Mouse (Mus musculus): ENCODE results near the gene H2-Ab1. TPM values are rescaled to one million over a fixed set of nuclear protein-coding genes. Genes with fewer than 3 reads are reported as not detected.

Gene H2-Ab1
- polyA plus RNA-seq, 1 experiment = not detected

DNA sequence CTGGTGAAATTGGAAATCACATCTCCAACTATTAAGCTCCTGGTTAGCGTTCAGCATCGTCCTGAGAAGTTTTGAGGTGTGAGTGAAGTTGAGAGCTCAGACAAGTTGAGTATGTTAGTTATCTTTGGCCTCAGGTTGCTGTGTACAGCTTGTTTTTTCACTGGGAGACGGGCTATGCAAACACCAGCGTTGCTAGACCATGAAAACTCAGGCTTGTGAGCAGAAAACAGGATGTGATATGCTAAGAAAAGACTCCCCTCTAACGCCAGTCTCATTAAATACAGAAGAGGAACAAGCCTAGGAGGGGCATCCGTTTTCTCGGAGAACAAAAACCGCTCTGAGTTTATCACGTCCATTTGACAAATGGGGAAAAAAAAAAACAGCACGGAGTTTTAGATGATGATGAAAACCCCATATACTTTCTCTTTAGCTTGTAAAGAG is 17.9 kb upstream of the H2-Ab1 start:
- Histone ChIP-seq H3K4me2 (ENCODE audit: low read depth) (no peak overlapping the region), H3ac (ENCODE audit: control insufficient read depth, insufficient read length) (no peak overlapping the region), H3K4me3 (no peak overlapping the region), H3K27me3 (ENCODE audit: control insufficient read depth, insufficient read depth, insufficient read length) (peaks cover 5% of the 10 kb centered on the region), H3K79me2 (ENCODE audit: control insufficient read depth, insufficient read depth) (no peaks in the 10 kb centered on the region), H3K36me3 (ENCODE audit: control insufficient read depth, insufficient read depth) (no peaks in the 10 kb centered on the region)
- TF ChIP-seq USF1 (IDR thresholded peaks at IDR 0.05; ENCODE audit: low read depth) = no peak
- TF ChIP-seq CEBPB (IDR thresholded peaks at IDR 0.05; ENCODE audit: insufficient read depth, poor library complexity, severe bottlenecking) = no peak
- TF ChIP-seq MYOG (IDR thresholded peaks at IDR 0.05; ENCODE audit: control insufficient read depth in 1 of 3, insufficient read depth in 1 of 3, insufficient read length in 2 of 3, low read depth in 2 of 3) = no peak
- no peak for TF ChIP-seq MAX (IDR thresholded peaks at IDR 0.05; ENCODE audit: low read depth)
- TF ChIP-seq SRF (IDR thresholded peaks at IDR 0.05; ENCODE audit: control insufficient read depth, insufficient read length, low read depth) = no peak
- TF ChIP-seq POLR2A (IDR thresholded peaks at IDR 0.05; ENCODE audit: insufficient read length, low read depth) = no peak

DNA sequence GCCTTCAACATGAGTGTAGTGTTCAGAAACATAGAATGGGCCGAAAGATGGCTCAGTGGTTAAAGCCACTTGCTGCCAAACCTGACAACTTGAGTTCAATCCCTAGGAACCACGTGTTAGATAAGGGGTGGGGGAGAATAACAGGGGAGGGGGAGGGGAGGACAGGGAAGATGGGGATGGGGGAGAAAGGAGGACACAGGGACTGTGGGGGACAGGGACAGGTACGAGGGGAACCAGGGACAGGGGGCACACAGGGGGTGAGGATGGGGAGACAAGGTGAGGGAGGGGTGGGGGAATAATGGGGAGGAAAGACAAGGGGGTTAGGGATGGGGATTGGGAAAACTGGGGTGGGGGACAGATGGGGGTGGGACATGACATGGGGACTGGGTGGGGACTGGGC is 17.1 kb upstream of the H2-Ab1 start:
- Histone ChIP-seq H3K36me3 (ENCODE audit: control insufficient read depth, insufficient read depth) (no peaks in the 10 kb centered on the region), H3K27me3 (ENCODE audit: control insufficient read depth, insufficient read depth, insufficient read length) (peaks cover 5% of the 10 kb centered on the region), H3K4me2 (ENCODE audit: low read depth) (no peak overlapping the region), H3K79me2 (ENCODE audit: control insufficient read depth, insufficient read depth) (no peaks in the 10 kb centered on the region), H3ac (ENCODE audit: control insufficient read depth, insufficient read length) (no peak overlapping the region), H3K4me3 (no peak overlapping the region)
- TF ChIP-seq CEBPB (IDR thresholded peaks at IDR 0.05; ENCODE audit: insufficient read depth, poor library complexity, severe bottlenecking) (no peak), USF1 (IDR thresholded peaks at IDR 0.05; ENCODE audit: low read depth) (no peak), POLR2AphosphoS2 (IDR thresholded peaks at IDR 0.05; ENCODE audit: insufficient read length, low read depth) (no peak), E2F4 (IDR thresholded peaks at IDR 0.05; ENCODE audit: insufficient read depth) (no peak), POLR2A (IDR thresholded peaks at IDR 0.05; ENCODE audit: insufficient read length, low read depth) (no peak), MYOD1 (IDR thresholded peaks at IDR 0.05; ENCODE audit: control insufficient read depth in 1 of 3, insufficient read length in 2 of 3, low read depth in 2 of 3) (no peak), SRF (IDR thresholded peaks at IDR 0.05; ENCODE audit: control insufficient read depth, insufficient read length, low read depth) (no peak), MAX (IDR thresholded peaks at IDR 0.05; ENCODE audit: low read depth) (no peak), TCF3 (IDR thresholded peaks at IDR 0.05; ENCODE audit: insufficient read length, low read depth) (no peak), MYOG (IDR thresholded peaks at IDR 0.05; ENCODE audit: control insufficient read depth in 1 of 3, insufficient read depth in 1 of 3, insufficient read length in 2 of 3, low read depth in 2 of 3) (no peak), REST (IDR thresholded peaks at IDR 0.05; ENCODE audit: insufficient read depth, insufficient read length) (no peak), TCF12 (IDR thresholded peaks at IDR 0.05; ENCODE audit: insufficient read depth, poor library complexity, severe bottlenecking) (no peak)

DNA sequence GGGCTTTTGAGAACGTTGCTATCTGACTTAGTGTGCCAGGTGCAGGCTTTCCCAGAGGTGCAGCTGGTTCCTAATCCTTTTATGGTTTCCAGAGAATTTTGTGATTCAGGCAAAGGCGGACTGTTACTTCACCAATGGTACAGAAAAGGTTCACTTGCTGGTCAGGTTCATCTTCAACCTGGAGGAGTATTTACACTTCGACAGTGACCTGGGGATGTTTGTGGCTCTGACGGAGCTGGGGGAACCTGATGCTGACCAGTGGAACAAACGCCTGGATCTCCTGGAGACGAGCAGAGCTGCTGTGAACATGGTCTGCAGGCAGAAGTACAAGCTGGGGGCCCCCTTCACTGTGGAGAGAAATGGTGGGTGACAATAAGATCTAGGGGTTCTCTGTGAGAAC is 16.6 kb upstream of the H2-Ab1 start:
- no peaks in the 10 kb centered on the region for H3K36me3 ChIP-seq (ENCODE audit: control insufficient read depth, insufficient read depth)
- H3K4me3 ChIP-seq = no peak overlapping the region
- H3ac ChIP-seq (ENCODE audit: control insufficient read depth, insufficient read length) = no peak overlapping the region
- no peak overlapping the region for H3K4me2 ChIP-seq (ENCODE audit: low read depth)
- no peak for TF ChIP-seq MAX (IDR thresholded peaks at IDR 0.05; ENCODE audit: low read depth)
- no peak for TF ChIP-seq TCF3 (IDR thresholded peaks at IDR 0.05; ENCODE audit: insufficient read length, low read depth)
- TF ChIP-seq POLR2A (IDR thresholded peaks at IDR 0.05; ENCODE audit: insufficient read length, low read depth) = no peak
- no peak for TF ChIP-seq TCF12 (IDR thresholded peaks at IDR 0.05; ENCODE audit: insufficient read depth, poor library complexity, severe bottlenecking)
- no peak for TF ChIP-seq SRF (IDR thresholded peaks at IDR 0.05; ENCODE audit: control insufficient read depth, insufficient read length, low read depth)
- TF ChIP-seq MYOG (IDR thresholded peaks at IDR 0.05; ENCODE audit: control insufficient read depth in 1 of 3, insufficient read depth in 1 of 3, insufficient read length in 2 of 3, low read depth in 2 of 3) = no peak
- TF ChIP-seq REST (IDR thresholded peaks at IDR 0.05; ENCODE audit: insufficient read depth, insufficient read length) = no peak
- no peak for TF ChIP-seq CEBPB (IDR thresholded peaks at IDR 0.05; ENCODE audit: insufficient read depth, poor library complexity, severe bottlenecking)
- TF ChIP-seq POLR2AphosphoS2 (IDR thresholded peaks at IDR 0.05; ENCODE audit: insufficient read length, low read depth) = no peak
- TF ChIP-seq E2F4 (IDR thresholded peaks at IDR 0.05; ENCODE audit: insufficient read depth) = no peak
- TF ChIP-seq USF1 (IDR thresholded peaks at IDR 0.05; ENCODE audit: low read depth) = no peak
- TF ChIP-seq MYOD1 (IDR thresholded peaks at IDR 0.05; ENCODE audit: control insufficient read depth in 1 of 3, insufficient read length in 2 of 3, low read depth in 2 of 3) = no peak
- no peaks in the 10 kb centered on the region for H3K79me2 ChIP-seq (ENCODE audit: control insufficient read depth, insufficient read depth)
- peaks cover 3% of the 10 kb centered on the region for H3K27me3 ChIP-seq (ENCODE audit: control insufficient read depth, insufficient read depth, insufficient read length)

DNA sequence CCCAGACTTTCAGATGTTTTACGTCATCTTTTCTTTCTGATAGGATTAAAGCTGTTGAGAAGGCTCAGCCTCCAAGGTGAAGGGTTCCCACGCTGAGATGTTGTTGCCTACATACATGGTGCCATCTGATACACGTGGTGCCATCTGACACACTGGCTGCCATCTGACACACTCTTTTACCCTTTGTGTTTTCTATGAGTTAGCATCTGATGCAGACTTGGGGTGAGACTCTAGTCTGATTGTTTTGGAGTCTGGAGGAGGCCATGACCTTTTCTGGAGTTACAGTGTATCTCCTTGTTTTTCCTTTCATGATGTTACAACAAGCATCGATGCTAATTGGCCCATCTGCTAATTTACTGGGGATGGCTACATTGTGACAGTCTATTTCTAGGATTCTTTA is 12.8 kb upstream of the H2-Ab1 start:
- H3K36me3 ChIP-seq (ENCODE audit: control insufficient read depth, insufficient read depth) = no peaks in the 10 kb centered on the region
- H3ac ChIP-seq (ENCODE audit: control insufficient read depth, insufficient read length) = no peak overlapping the region
- no peak for TF ChIP-seq REST (IDR thresholded peaks at IDR 0.05; ENCODE audit: insufficient read depth, insufficient read length)
- TF ChIP-seq CEBPB (IDR thresholded peaks at IDR 0.05; ENCODE audit: insufficient read depth, poor library complexity, severe bottlenecking) = no peak
- TF ChIP-seq POLR2AphosphoS2 (IDR thresholded peaks at IDR 0.05; ENCODE audit: insufficient read length, low read depth) = no peak
- TF ChIP-seq POLR2A (IDR thresholded peaks at IDR 0.05; ENCODE audit: insufficient read length, low read depth) = no peak
- no peak for TF ChIP-seq TCF3 (IDR thresholded peaks at IDR 0.05; ENCODE audit: insufficient read length, low read depth)
- TF ChIP-seq MYOG (IDR thresholded peaks at IDR 0.05; ENCODE audit: control insufficient read depth in 1 of 3, insufficient read depth in 1 of 3, insufficient read length in 2 of 3, low read depth in 2 of 3) = no peak
- TF ChIP-seq MYOD1 (IDR thresholded peaks at IDR 0.05; ENCODE audit: control insufficient read depth in 1 of 3, insufficient read length in 2 of 3, low read depth in 2 of 3) = no peak
- no peak for TF ChIP-seq TCF12 (IDR thresholded peaks at IDR 0.05; ENCODE audit: insufficient read depth, poor library complexity, severe bottlenecking)
- peaks cover 11% of the 10 kb centered on the region for H3K27me3 ChIP-seq (ENCODE audit: control insufficient read depth, insufficient read depth, insufficient read length)
- H3K79me2 ChIP-seq (ENCODE audit: control insufficient read depth, insufficient read depth) = no peaks in the 10 kb centered on the region
- no peak overlapping the region for H3K4me2 ChIP-seq (ENCODE audit: low read depth)
- no peak overlapping the region for H3K4me3 ChIP-seq

DNA sequence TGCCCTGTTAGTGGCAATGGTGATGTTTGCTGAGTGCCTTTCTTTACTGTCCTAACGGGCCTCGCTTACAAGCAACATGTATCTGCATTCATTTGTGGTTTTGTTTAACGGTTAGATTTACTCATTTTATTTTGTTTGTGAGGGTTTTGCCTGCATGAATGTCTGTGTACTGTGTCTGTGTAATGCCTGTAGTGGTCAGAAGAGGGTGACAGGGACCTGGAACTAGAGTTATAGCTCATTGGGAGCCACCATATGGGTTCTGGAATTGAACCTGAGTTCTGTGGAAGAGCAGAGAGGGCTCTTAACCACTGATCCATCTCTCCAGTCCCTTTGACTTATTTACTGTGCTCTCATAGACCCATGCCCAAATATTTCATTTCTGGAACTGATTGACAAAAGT is 10.4 kb upstream of the H2-Ab1 start:
- no peak for TF ChIP-seq TCF12 (IDR thresholded peaks at IDR 0.05; ENCODE audit: insufficient read depth, poor library complexity, severe bottlenecking)
- no peak for TF ChIP-seq MYOG (IDR thresholded peaks at IDR 0.05; ENCODE audit: control insufficient read depth in 1 of 3, insufficient read depth in 1 of 3, insufficient read length in 2 of 3, low read depth in 2 of 3)
- TF ChIP-seq MYOD1 (IDR thresholded peaks at IDR 0.05; ENCODE audit: control insufficient read depth in 1 of 3, insufficient read length in 2 of 3, low read depth in 2 of 3) = no peak
- no peak for TF ChIP-seq E2F4 (IDR thresholded peaks at IDR 0.05; ENCODE audit: insufficient read depth)
- TF ChIP-seq SRF (IDR thresholded peaks at IDR 0.05; ENCODE audit: control insufficient read depth, insufficient read length, low read depth) = no peak
- no peak for TF ChIP-seq POLR2A (IDR thresholded peaks at IDR 0.05; ENCODE audit: insufficient read length, low read depth)
- no peak for TF ChIP-seq USF1 (IDR thresholded peaks at IDR 0.05; ENCODE audit: low read depth)
- no peak for TF ChIP-seq TCF3 (IDR thresholded peaks at IDR 0.05; ENCODE audit: insufficient read length, low read depth)
- no peak for TF ChIP-seq CEBPB (IDR thresholded peaks at IDR 0.05; ENCODE audit: insufficient read depth, poor library complexity, severe bottlenecking)
- no peak for TF ChIP-seq REST (IDR thresholded peaks at IDR 0.05; ENCODE audit: insufficient read depth, insufficient read length)
- no peak for TF ChIP-seq POLR2AphosphoS2 (IDR thresholded peaks at IDR 0.05; ENCODE audit: insufficient read length, low read depth)
- no peak for TF ChIP-seq MAX (IDR thresholded peaks at IDR 0.05; ENCODE audit: low read depth)
- Histone ChIP-seq H3ac (ENCODE audit: control insufficient read depth, insufficient read length) (no peak overlapping the region), H3K27me3 (ENCODE audit: control insufficient read depth, insufficient read depth, insufficient read length) (peaks cover 11% of the 10 kb centered on the region), H3K36me3 (ENCODE audit: control insufficient read depth, insufficient read depth) (no peaks in the 10 kb centered on the region), H3K79me2 (ENCODE audit: control insufficient read depth, insufficient read depth) (no peaks in the 10 kb centered on the region), H3K4me3 (no peak overlapping the region), H3K4me2 (ENCODE audit: low read depth) (no peak overlapping the region)

All from myocyte (in vitro differentiated cells).